Mouse (Mus musculus): ENCODE measurements around the gene Ufc1. TPM values are rescaled to one million over a fixed set of nuclear protein-coding genes. Genes with fewer than 3 reads are reported as not detected.

Gene Ufc1
- total RNA-seq, 1 experiment: 78.8 TPM

GRCm38 (mm10) chr1:171275144-171275734, 19.6 kb downstream of the Ufc1 start:
- in situ Hi-C loops (cut with MboI; ENCODE audit: low sequenced_read_pairs in 2 of 2, unreplicated experiment in 2 of 2): no loop called here
- Histone ChIP-seq H3K4me1 (ENCODE audit: control insufficient read depth in 2 of 2, insufficient read depth in 2 of 2, low read length in 2 of 2, poor library complexity in 1 of 2) (peaks cover 0 to 9% of the 10 kb centered on the region in 2 experiments; a peak in 2 of 4 replicates), H3K9ac (ENCODE audit: insufficient read depth, low read depth, low read length, poor library complexity, severe bottlenecking) (no peak overlapping the region), H3K9me3 (ENCODE audit: control insufficient read depth, insufficient read depth, low read depth, low read length) (no peaks in the 10 kb centered on the region), H3K27ac (ENCODE audit: insufficient read depth, low read depth, low read length, poor library complexity, severe bottlenecking) (no peak overlapping the region), H3K4me3 (ENCODE audit: insufficient read depth in 1 of 2, low read depth in 1 of 2, low read length in 2 of 2, poor library complexity in 1 of 2, severe bottlenecking in 1 of 2) (no peak overlapping the region), H3K36me3 (ENCODE audit: control insufficient read depth, insufficient read depth, low read length, poor library complexity, severe bottlenecking) (peaks cover 38% of the 10 kb centered on the region)
- TF ChIP-seq ZNF384 (IDR thresholded peaks at IDR 0.05; ENCODE audit: low read depth, low read length): no peak
- no peak for TF ChIP-seq MAFK (IDR thresholded peaks at IDR 0.05; ENCODE audit: insufficient read depth, low read depth, low read length)
- no peak for DNase-seq (ENCODE audit: low read depth, low spot score)

DNA sequence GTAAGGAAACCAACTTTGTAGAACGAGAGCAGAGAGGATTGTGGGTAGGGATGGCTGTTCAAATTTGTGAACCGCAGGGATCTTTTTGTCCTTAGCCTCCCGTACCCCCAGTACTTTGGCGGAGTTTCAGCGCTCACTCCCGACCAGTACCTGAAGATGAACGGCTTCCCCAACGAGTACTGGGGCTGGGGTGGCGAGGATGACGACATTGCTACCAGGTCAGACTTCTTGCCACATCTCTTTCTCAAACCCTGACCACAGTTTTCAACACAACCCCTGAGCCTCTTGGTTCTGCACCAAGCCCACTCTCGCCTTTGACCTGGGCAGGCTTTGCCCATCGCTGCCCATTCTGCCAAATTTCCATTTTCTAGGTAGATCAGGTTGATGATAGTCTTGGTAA, 20.7 kb downstream of the Ufc1 start:
- Histone ChIP-seq H3K27ac (ENCODE audit: insufficient read depth, low read depth, low read length, poor library complexity, severe bottlenecking) (no peak overlapping the region), H3K9ac (ENCODE audit: insufficient read depth, low read depth, low read length, poor library complexity, severe bottlenecking) (no peak overlapping the region), H3K4me1 (ENCODE audit: control insufficient read depth in 2 of 2, insufficient read depth in 2 of 2, low read length in 2 of 2, poor library complexity in 1 of 2) (peaks cover 0 to 4% of the 10 kb centered on the region in 2 experiments; a peak in 2 of 4 replicates), H3K9me3 (ENCODE audit: control insufficient read depth, insufficient read depth, low read depth, low read length) (no peaks in the 10 kb centered on the region), H3K36me3 (ENCODE audit: control insufficient read depth, insufficient read depth, low read length, poor library complexity, severe bottlenecking) (peaks cover 38% of the 10 kb centered on the region), H3K4me3 (ENCODE audit: insufficient read depth in 1 of 2, low read depth in 1 of 2, low read length in 2 of 2, poor library complexity in 1 of 2, severe bottlenecking in 1 of 2) (no peak overlapping the region)
- no peak for DNase-seq (ENCODE audit: low read depth, low spot score)
- TF ChIP-seq CHD2 (IDR thresholded peaks at IDR 0.05; ENCODE audit: low read depth, low read length) (no peak), HCFC1 (IDR thresholded peaks at IDR 0.05; ENCODE audit: borderline replicate concordance, insufficient read depth, low read length) (no peak), ZC3H11A (IDR thresholded peaks at IDR 0.05; ENCODE audit: borderline replicate concordance, low read depth, low read length) (no peak), ZNF384 (IDR thresholded peaks at IDR 0.05; ENCODE audit: low read depth, low read length) (no peak), MAFK (IDR thresholded peaks at IDR 0.05; ENCODE audit: insufficient read depth, low read depth, low read length) (no peak)
- in situ Hi-C loops (cut with MboI; ENCODE audit: low sequenced_read_pairs in 2 of 2, unreplicated experiment in 2 of 2): no loop called here

DNA sequence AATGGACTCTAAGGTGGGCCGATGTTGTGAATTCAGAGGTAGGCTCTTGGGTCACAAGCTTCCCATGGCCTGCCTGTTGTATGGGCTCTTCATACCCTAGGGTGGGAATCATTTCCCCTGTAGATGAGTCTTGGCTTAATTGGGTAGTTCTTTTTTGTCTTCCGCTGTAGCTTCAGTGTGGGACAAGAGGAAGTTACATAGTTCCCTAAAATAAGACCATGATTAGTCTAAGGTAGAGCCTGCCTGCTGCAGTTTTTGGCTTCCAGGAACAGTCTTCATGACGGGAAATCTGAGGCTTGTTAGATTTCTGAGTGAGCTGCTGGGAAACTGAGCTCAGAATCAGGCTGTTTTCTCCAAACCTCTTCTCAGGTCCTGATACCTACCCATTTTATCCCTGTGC, 22.7 kb downstream of the Ufc1 start:
- Histone ChIP-seq H3K9me3 (ENCODE audit: control insufficient read depth, insufficient read depth, low read depth, low read length) (no peaks in the 10 kb centered on the region), H3K4me3 (ENCODE audit: insufficient read depth in 1 of 2, low read depth in 1 of 2, low read length in 2 of 2, poor library complexity in 1 of 2, severe bottlenecking in 1 of 2) (no peak overlapping the region), H3K36me3 (ENCODE audit: control insufficient read depth, insufficient read depth, low read length, poor library complexity, severe bottlenecking) (peaks cover 29% of the 10 kb centered on the region), H3K27ac (ENCODE audit: insufficient read depth, low read depth, low read length, poor library complexity, severe bottlenecking) (no peak overlapping the region), H3K9ac (ENCODE audit: insufficient read depth, low read depth, low read length, poor library complexity, severe bottlenecking) (no peak overlapping the region), H3K4me1 (ENCODE audit: control insufficient read depth in 2 of 2, insufficient read depth in 2 of 2, low read length in 2 of 2, poor library complexity in 1 of 2) (peaks cover 0 to 4% of the 10 kb centered on the region in 2 experiments; a peak in 2 of 4 replicates)
- TF ChIP-seq ZC3H11A (IDR thresholded peaks at IDR 0.05; ENCODE audit: borderline replicate concordance, low read depth, low read length) (no peak), ZNF384 (IDR thresholded peaks at IDR 0.05; ENCODE audit: low read depth, low read length) (no peak), CHD2 (IDR thresholded peaks at IDR 0.05; ENCODE audit: low read depth, low read length) (no peak)
- in situ Hi-C loops (cut with MboI; ENCODE audit: low sequenced_read_pairs in 2 of 2, unreplicated experiment in 2 of 2): no loop called here
- DNase-seq (ENCODE audit: low read depth, low spot score): no peak

DNA sequence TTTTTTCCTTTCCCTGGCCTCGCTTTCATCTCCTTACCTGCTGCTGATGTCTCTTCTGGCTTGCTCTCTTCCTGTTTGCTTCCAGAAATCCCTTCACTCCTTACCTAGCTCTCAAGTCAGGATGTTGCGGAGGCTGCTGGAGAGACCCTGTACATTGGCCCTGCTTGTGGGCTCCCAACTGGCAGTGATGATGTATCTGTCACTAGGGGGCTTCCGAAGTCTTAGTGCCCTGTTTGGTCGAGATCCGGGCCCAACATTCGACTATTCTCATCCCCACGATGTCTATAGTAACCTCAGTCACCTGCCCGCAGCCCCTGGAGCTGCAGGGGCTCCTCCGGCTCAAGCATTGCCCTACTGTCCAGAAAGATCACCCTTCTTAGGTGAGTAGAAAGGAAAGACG, 23.2 kb downstream of the Ufc1 start:
- DNase-seq (ENCODE audit: low read depth, low spot score): no peak
- TF ChIP-seq CHD2 (IDR thresholded peaks at IDR 0.05; ENCODE audit: low read depth, low read length) (no peak), ZNF384 (IDR thresholded peaks at IDR 0.05; ENCODE audit: low read depth, low read length) (no peak), MAFK (IDR thresholded peaks at IDR 0.05; ENCODE audit: insufficient read depth, low read depth, low read length) (no peak), HCFC1 (IDR thresholded peaks at IDR 0.05; ENCODE audit: borderline replicate concordance, insufficient read depth, low read length) (no peak), ZC3H11A (IDR thresholded peaks at IDR 0.05; ENCODE audit: borderline replicate concordance, low read depth, low read length) (no peak)
- Histone ChIP-seq H3K36me3 (ENCODE audit: control insufficient read depth, insufficient read depth, low read length, poor library complexity, severe bottlenecking) (peaks cover 28% of the 10 kb centered on the region), H3K4me1 (ENCODE audit: control insufficient read depth in 2 of 2, insufficient read depth in 2 of 2, low read length in 2 of 2, poor library complexity in 1 of 2) (peaks cover 0 to 4% of the 10 kb centered on the region in 2 experiments; a peak in 2 of 4 replicates), H3K4me3 (ENCODE audit: insufficient read depth in 1 of 2, low read depth in 1 of 2, low read length in 2 of 2, poor library complexity in 1 of 2, severe bottlenecking in 1 of 2) (no peak overlapping the region), H3K27ac (ENCODE audit: insufficient read depth, low read depth, low read length, poor library complexity, severe bottlenecking) (no peak overlapping the region), H3K9me3 (ENCODE audit: control insufficient read depth, insufficient read depth, low read depth, low read length) (no peaks in the 10 kb centered on the region), H3K9ac (ENCODE audit: insufficient read depth, low read depth, low read length, poor library complexity, severe bottlenecking) (no peak overlapping the region)
- in situ Hi-C loops (cut with MboI; ENCODE audit: low sequenced_read_pairs in 2 of 2, unreplicated experiment in 2 of 2): no loop called here

- Histone ChIP-seq H3K9ac (ENCODE audit: insufficient read depth, low read depth, low read length, poor library complexity, severe bottlenecking) (peak overlapping the region; percentile 87; the same call in 1 of the 2 replicates), H3K4me1 (ENCODE audit: control insufficient read depth in 2 of 2, insufficient read depth in 2 of 2, low read length in 2 of 2, poor library complexity in 1 of 2) (peaks cover 0 to 4% of the 10 kb centered on the region in 2 experiments; a peak in 2 of 4 replicates), H3K36me3 (ENCODE audit: control insufficient read depth, insufficient read depth, low read length, poor library complexity, severe bottlenecking) (peaks cover 25% of the 10 kb centered on the region), H3K4me3 (ENCODE audit: insufficient read depth in 1 of 2, low read depth in 1 of 2, low read length in 2 of 2, poor library complexity in 1 of 2, severe bottlenecking in 1 of 2) (peak overlapping the region; percentile 86 to 99), H3K27ac (ENCODE audit: insufficient read depth, low read depth, low read length, poor library complexity, severe bottlenecking) (no peak overlapping the region), H3K9me3 (ENCODE audit: control insufficient read depth, insufficient read depth, low read depth, low read length) (no peaks in the 10 kb centered on the region)
- DNase-seq (ENCODE audit: low read depth, low spot score): no peak
- in situ Hi-C loops (cut with MboI; ENCODE audit: low sequenced_read_pairs in 2 of 2, unreplicated experiment in 2 of 2): no loop called here
- TF ChIP-seq ZNF384 (IDR thresholded peaks at IDR 0.05; ENCODE audit: low read depth, low read length) (no peak), MAFK (IDR thresholded peaks at IDR 0.05; ENCODE audit: insufficient read depth, low read depth, low read length) (no peak), ZC3H11A (IDR thresholded peaks at IDR 0.05; ENCODE audit: borderline replicate concordance, low read depth, low read length) (no peak), HCFC1 (IDR thresholded peaks at IDR 0.05; ENCODE audit: borderline replicate concordance, insufficient read depth, low read length) (no peak), CHD2 (IDR thresholded peaks at IDR 0.05; ENCODE audit: low read depth, low read length) (no peak)
These were observed 23.6 kb downstream of the Ufc1 start for GRCm38 (mm10) chr1:171271196-171271595.

Measured in ES-E14 (cell line).